Mouse (Mus musculus): ENCODE measurements at regions not wholly inside any gene's neighbourhood (a gene's known extent, or its start where the extent isn't known, plus 50 kb on each side); places are given as distances from the start of the nearest gene placed in this dataset.

DNA sequence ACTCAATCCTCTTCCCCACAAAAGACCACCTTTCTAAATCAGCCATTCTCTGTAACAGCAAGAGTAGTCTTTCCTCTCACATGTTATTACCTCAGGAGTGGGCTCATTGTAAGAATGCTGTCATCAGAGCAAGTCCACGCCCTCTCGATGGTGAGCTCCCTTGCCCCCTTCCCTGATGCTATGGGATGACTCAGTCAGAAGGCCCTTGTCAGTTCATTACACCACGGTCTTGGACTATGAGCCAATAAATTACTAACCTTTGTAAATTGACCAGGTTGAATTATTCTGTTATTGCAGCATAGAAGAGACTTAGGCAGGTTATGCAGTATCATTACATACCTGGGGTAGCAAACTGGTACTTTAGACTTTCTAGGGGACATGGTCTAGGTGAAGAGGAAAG is 237.4 kb upstream of the Klf4 start:
- TF ChIP-seq ELF1 (IDR thresholded peaks at IDR 0.05; ENCODE audit: low read depth, low read length) (no peak), MAX (IDR thresholded peaks at IDR 0.05; ENCODE audit: low read length) (no peak), CHD2 (IDR thresholded peaks at IDR 0.05; ENCODE audit: low read length) (no peak), CTCF (conservative IDR thresholded peaks at IDR 0.05 in 1 of 2, IDR thresholded peaks at IDR 0.05 in 1 of 2; ENCODE audit: low read depth in 2 of 2, low read length in 2 of 2) (no peak), IRF4 (IDR thresholded peaks at IDR 0.05; ENCODE audit: low read depth, low read length) (no peak), UBTF (IDR thresholded peaks at IDR 0.05; ENCODE audit: low read depth, low read length) (no peak), POLR2A (IDR thresholded peaks at IDR 0.05; ENCODE audit: low read depth, low read length) (no peak), ZMIZ1 (IDR thresholded peaks at IDR 0.05; ENCODE audit: low read depth, low read length) (no peak), MEF2A (IDR thresholded peaks at IDR 0.05; ENCODE audit: borderline replicate concordance, low read depth, low read length) (no peak), ZC3H11A (IDR thresholded peaks at IDR 0.05; ENCODE audit: low read depth, low read length) (no peak), ZNF384 (IDR thresholded peaks at IDR 0.05; ENCODE audit: low read depth, low read length) (no peak), HCFC1 (IDR thresholded peaks at IDR 0.05; ENCODE audit: low read depth, low read length) (no peak)

All from CH12.LX (cell line).